Mouse (Mus musculus): ENCODE measurements around the gene Cdc42ep4. TPM values are rescaled to one million over a fixed set of nuclear protein-coding genes. Genes with fewer than 3 reads are reported as not detected.
A peak's percentile ranks its signal among the peaks of the same experiment; 100 is the strongest.

Cdc42ep4 gene
- total and polyA plus RNA-seq, 2 experiments from 2014 or later, result 75.4 to 102 TPM

DNA sequence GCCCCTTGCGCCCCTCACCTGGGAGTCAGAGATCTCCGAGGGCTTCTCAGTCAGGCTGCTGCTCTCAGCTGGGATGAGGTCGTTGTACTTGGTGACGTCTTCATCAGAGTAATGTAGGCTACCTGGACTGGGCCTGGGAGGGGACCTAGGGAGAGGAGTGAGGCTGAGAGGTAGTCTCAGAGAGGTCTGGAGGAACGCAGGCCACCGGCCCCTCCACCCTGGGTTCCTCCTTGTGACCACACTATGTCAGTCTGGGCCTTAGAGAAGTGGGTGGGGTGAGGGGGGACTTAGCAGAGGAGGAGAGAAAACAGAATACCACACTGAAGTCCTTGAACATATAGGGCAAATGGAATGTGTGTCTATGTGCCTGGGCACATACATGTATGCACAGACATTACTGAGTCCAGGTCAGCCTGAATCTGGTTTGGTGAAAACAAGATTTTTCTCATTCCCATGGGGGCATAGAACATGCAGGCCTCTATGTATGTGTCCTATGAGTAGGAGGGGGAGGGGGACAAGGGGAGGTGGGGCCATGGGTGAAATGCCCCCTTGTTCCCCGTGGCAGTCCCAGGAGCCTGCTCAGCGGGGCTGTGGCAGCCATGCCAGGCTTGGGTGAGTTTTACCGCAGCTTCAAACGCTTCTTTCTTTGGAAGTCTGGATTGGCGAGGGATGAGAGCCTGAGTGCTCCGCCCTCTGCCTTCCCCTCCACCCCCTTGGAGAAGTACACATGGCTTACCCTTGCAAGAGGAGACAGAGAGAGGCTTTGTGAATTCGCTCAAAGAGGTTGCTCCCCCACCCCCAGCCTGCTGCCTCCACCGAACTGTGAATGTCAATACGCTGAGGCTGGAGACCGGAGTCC is 39.9 kb upstream of the Cdc42ep4 start:
- H3K4me2 ChIP-seq (ENCODE audit: low read depth), result no peak overlapping the region
- no peak for TF ChIP-seq CTCF (IDR thresholded peaks at IDR 0.05; ENCODE audit: low read depth)
- H3K4me1 ChIP-seq (ENCODE audit: insufficient read depth), result peaks cover 15% of the 10 kb centered on the region
- ATAC-seq (peak; percentile 91), DNase-seq (no peak)
- WGBS, result 36% methylated on average over 16 of the region's 16 CpGs
- no peaks in the 10 kb centered on the region for H3K27me3 ChIP-seq (ENCODE audit: insufficient read depth, low read length)
- H3K27ac ChIP-seq (ENCODE audit: low read depth, low read length), result peak overlapping the region; percentile 29; the same call in 1 of the 2 replicates
- no peaks in the 10 kb centered on the region for H3K36me3 ChIP-seq (ENCODE audit: insufficient read depth)
- H3K4me3 ChIP-seq (ENCODE audit: low read depth, low read length), result no peak overlapping the region
- no peak overlapping the region for H3K9ac ChIP-seq
- no peaks in the 10 kb centered on the region for H3K9me3 ChIP-seq (ENCODE audit: low read length)

DNA sequence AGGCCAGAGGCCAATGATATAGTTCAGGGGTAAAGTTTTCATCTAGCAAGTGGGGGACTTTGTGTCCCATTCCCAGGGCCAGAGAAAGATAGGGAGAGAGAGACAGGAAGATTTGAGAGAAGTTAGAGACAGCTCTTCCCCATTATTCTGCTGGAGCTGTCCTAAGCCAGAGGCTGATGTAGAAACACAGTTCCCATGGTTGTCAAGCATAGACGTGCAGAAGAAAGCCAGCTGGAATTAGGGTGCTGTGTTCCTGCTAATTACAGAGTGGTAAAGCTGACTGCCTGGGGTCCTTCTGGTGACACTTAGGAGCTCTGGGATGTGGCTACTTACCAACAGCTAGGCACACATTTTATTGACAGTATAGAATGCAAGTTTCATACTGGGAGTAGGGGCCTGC is 37.4 kb upstream of the Cdc42ep4 start:
- H3K4me3 ChIP-seq (ENCODE audit: low read depth, low read length), result no peak overlapping the region
- no peak for TF ChIP-seq CTCF (IDR thresholded peaks at IDR 0.05; ENCODE audit: low read depth)
- DNase-seq (no peak), ATAC-seq (no peak)
- WGBS, result 11% methylated on average over 1 of the region's 1 CpGs
- no peak overlapping the region for H3K9ac ChIP-seq
- no peaks in the 10 kb centered on the region for H3K27me3 ChIP-seq (ENCODE audit: insufficient read depth, low read length)
- H3K4me1 ChIP-seq (ENCODE audit: insufficient read depth), result peaks cover 28% of the 10 kb centered on the region
- H3K9me3 ChIP-seq (ENCODE audit: low read length), result no peaks in the 10 kb centered on the region
- no peaks in the 10 kb centered on the region for H3K36me3 ChIP-seq (ENCODE audit: insufficient read depth)
- H3K4me2 ChIP-seq (ENCODE audit: low read depth), result no peak overlapping the region
- H3K27ac ChIP-seq (ENCODE audit: low read depth, low read length), result 0 out of 2 replicates have a peak overlapping the region, but pooled peaks have one; percentile 45

DNA sequence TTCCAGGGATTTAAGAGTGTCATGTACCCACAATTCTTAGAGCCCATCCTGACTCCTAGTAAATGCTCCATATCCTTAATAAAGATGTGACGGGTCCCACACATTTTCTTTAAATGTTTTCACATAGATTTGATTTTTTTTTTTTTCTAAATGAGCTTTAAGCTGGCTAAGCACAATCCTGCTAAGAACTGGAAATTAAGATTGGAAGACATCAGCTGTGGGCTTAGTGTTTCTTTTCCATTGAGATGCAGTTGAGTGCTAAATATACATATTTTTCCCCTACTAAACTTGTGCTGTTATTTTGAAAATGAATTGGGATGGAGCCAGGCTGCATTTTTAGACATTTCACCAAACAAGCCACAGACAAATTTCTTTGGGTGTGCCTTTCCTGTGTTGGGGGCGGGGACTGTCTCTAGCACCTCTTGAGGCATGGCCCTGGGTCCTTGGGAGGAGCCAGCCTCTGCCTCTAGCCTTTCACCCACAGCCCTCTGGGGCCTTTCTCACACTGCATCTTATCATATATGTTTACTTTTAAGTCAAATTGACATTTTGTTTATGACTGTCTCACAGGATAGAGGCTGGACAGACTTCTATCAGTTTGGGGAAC is 36.6 kb upstream of the Cdc42ep4 start:
- no peak overlapping the region for H3K4me3 ChIP-seq (ENCODE audit: low read depth, low read length)
- no peak for TF ChIP-seq CTCF (IDR thresholded peaks at IDR 0.05; ENCODE audit: low read depth)
- H3K9me3 ChIP-seq (ENCODE audit: low read length), result no peaks in the 10 kb centered on the region
- H3K4me1 ChIP-seq (ENCODE audit: insufficient read depth), result peaks cover 28% of the 10 kb centered on the region
- no peaks in the 10 kb centered on the region for H3K27me3 ChIP-seq (ENCODE audit: insufficient read depth, low read length)
- 0 out of 2 replicates have a peak overlapping the region, but pooled peaks have one; percentile 45 for H3K27ac ChIP-seq (ENCODE audit: low read depth, low read length)
- no peaks in the 10 kb centered on the region for H3K36me3 ChIP-seq (ENCODE audit: insufficient read depth)
- DNase-seq, result no peak
- no peak for ATAC-seq
- H3K9ac ChIP-seq, result no peak overlapping the region
- 71% methylated on average over 2 of the region's 2 CpGs for WGBS
- no peak overlapping the region for H3K4me2 ChIP-seq (ENCODE audit: low read depth)

DNA sequence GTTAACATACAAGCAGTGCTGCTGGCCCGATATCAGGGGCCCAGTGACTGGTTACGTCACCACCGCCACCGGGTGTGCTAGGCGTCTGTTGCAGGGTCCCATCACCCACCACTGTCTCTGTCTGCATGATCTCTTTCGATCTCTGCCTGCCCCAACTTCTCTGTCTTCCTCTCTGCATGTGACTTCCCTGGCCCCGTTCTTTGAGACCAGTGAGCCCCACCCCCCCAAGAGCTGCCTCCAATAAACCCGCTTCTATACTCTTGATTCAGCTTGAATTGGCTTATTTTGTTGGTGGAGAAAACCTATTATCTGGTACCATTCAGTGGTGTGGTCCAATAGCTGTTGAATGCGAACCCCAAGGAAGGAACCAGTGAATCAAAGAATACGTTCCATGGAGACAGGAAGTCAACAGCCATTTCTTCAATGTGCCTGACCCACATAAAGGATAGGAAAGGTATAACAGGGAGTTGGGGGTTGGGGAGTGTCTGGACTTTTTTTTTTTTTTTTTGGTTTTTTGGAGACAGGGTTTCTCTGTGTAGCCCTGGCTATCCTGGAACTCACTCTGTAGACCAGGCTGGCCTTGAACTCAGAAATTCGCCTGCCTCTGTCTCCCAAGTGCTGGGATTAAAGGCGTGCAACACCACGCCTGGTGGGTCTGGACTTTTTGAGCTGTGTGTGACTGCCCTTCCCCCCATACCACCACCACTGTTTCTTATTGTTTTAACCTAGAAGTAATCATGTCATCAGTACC is 35.9 kb upstream of the Cdc42ep4 start:
- no peaks in the 10 kb centered on the region for H3K9me3 ChIP-seq (ENCODE audit: low read length)
- no peak overlapping the region for H3K27ac ChIP-seq (ENCODE audit: low read depth, low read length)
- no peaks in the 10 kb centered on the region for H3K36me3 ChIP-seq (ENCODE audit: insufficient read depth)
- no peak overlapping the region for H3K9ac ChIP-seq
- ATAC-seq, result no peak
- TF ChIP-seq CTCF (IDR thresholded peaks at IDR 0.05; ENCODE audit: low read depth), result no peak
- H3K4me1 ChIP-seq (ENCODE audit: insufficient read depth), result peaks cover 28% of the 10 kb centered on the region
- 65% methylated on average over 13 of the region's 13 CpGs for WGBS
- no peak overlapping the region for H3K4me3 ChIP-seq (ENCODE audit: low read depth, low read length)
- H3K4me2 ChIP-seq (ENCODE audit: low read depth), result no peak overlapping the region
- H3K27me3 ChIP-seq (ENCODE audit: insufficient read depth, low read length), result no peaks in the 10 kb centered on the region
- DNase-seq, result no peak

DNA sequence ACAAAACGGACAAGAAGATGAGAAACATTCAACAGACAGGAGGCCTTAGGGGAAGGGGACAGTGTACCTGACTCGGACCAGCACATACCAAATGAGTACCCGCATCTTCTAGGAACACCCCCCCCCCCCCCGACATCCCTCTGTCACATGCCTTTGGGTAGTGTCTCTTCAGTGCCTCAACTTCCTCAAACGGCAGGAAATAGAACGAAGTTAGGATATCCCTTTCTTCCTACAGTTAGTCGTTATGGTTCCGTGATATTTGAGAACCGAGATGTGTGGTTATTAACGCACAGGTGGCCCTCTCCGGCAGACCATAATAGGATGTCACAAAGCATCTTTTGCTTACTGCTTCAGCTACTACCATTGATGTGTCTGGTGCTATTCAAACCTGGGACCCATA is 35.3 kb upstream of the Cdc42ep4 start:
- Histone ChIP-seq H3K4me3 (ENCODE audit: low read depth, low read length) (no peak overlapping the region), H3K9ac (no peak overlapping the region), H3K27me3 (ENCODE audit: insufficient read depth, low read length) (no peaks in the 10 kb centered on the region), H3K4me1 (ENCODE audit: insufficient read depth) (peaks cover 34% of the 10 kb centered on the region), H3K27ac (ENCODE audit: low read depth, low read length) (no peak overlapping the region), H3K4me2 (ENCODE audit: low read depth) (no peak overlapping the region), H3K9me3 (ENCODE audit: low read length) (no peaks in the 10 kb centered on the region), H3K36me3 (ENCODE audit: insufficient read depth) (no peaks in the 10 kb centered on the region)
- DNase-seq (no peak), ATAC-seq (no peak)
- 75% methylated on average over 11 of the region's 11 CpGs for whole genome bisulfite sequencing
- TF ChIP-seq CTCF (IDR thresholded peaks at IDR 0.05; ENCODE audit: low read depth), result no peak

DNA sequence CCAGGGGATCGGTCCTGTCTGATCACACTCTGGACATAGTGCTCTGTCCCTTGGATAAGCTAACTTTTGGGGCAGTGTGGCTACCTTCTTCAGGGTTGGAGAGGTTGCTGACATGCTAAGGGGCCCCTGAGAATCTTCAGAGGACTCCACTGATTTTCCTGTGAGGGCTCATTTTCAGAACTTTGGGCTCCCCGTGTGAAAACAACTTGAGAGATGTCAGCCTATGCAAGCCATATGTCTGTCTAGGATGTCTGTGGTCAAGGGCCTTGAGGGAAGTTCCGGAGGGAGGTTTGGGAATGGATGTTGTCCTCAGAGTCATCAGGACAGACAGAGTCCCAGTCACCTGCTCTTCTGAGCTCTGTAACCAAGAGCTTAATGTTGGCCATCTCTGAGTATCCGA is 34.7 kb upstream of the Cdc42ep4 start:
- peaks cover 35% of the 10 kb centered on the region for H3K4me1 ChIP-seq (ENCODE audit: insufficient read depth)
- peak overlapping the region; percentile 60 for H3K9ac ChIP-seq
- no peaks in the 10 kb centered on the region for H3K36me3 ChIP-seq (ENCODE audit: insufficient read depth)
- WGBS, result 42% methylated on average over 4 of the region's 4 CpGs
- H3K4me2 ChIP-seq (ENCODE audit: low read depth), result peak overlapping the region; percentile 56
- TF ChIP-seq CTCF (IDR thresholded peaks at IDR 0.05; ENCODE audit: low read depth), result no peak
- H3K4me3 ChIP-seq (ENCODE audit: low read depth, low read length), result peak overlapping the region; percentile 30
- no peaks in the 10 kb centered on the region for H3K9me3 ChIP-seq (ENCODE audit: low read length)
- ATAC-seq (no peak), DNase-seq (no peak)
- no peaks in the 10 kb centered on the region for H3K27me3 ChIP-seq (ENCODE audit: insufficient read depth, low read length)
- H3K27ac ChIP-seq (ENCODE audit: low read depth, low read length), result peak overlapping the region; percentile 86

Measured in forebrain, postnatal 0 days (tissue).